Mouse (Mus musculus): ENCODE measurements at regions not wholly inside any gene's neighbourhood (a gene's known extent, or its start where the extent isn't known, plus 50 kb on each side); places are given as distances from the start of the nearest gene placed in this dataset.
"Not testable (repeated sequence)": the region's sequence is repeated elsewhere in the genome, so short reads cannot be mapped to it uniquely, and the experiment has no call there.

DNA sequence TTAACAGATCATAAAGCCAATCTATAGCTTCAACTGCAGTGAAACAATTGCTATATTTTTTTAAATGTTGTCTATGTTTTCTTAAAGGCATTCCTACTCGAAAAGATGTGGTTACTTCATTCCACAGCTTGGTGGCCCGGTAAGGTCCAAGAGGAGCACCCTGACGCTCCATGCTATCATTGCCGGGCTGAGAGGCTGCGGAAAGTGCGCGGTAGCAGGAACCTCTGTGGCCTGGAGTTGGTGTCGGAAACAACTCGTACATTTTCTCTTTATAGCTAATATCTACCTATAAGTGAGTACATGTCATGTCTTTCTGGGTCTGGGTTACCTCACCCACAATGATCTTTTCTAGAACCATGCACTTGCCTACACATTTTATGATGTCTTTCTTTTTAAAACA is 371.2 kb upstream of the Gabra5 start:
- not testable (repeated sequence) for H3K4me1 ChIP-seq (ENCODE audit: control insufficient read depth, insufficient read depth, low read length); H3K9me3 ChIP-seq (ENCODE audit: control insufficient read depth, low read length); H3K4me2 ChIP-seq; H3K27ac ChIP-seq (ENCODE audit: low read depth, low read length); H3K36me3 ChIP-seq (ENCODE audit: control insufficient read depth, insufficient read depth, low read length); H3K27me3 ChIP-seq (ENCODE audit: control insufficient read depth, insufficient read depth, low read length); DNase-seq (ENCODE audit: low spot score, missing footprints); H3K9ac ChIP-seq (ENCODE audit: low read length); H3K4me3 ChIP-seq (ENCODE audit: low read depth, low read length)
- 0 out of 2 replicates have a peak, but pooled peaks have one; percentile 57 for ATAC-seq (ENCODE audit: low FRiP score)
- WGBS: 92% methylated on average over 9 of the region's 9 CpGs

Data from midbrain, embryonic 11.5 days (tissue).